Mouse (Mus musculus): Measurements from ENCODE around the gene Zdhhc17. TPM values are rescaled to one million over a fixed set of nuclear protein-coding genes. Genes with fewer than 3 reads are reported as not detected.

Gene Zdhhc17
- 47.9 and 50.6 TPM in 2 replicates for polyA plus RNA-seq (2016; fragmentation: Nextera tagmentation; extraction: Ambion mirVana)

GRCm38 (mm10) chr10:111009641-111010479, at the start of gene Zdhhc17:
TSS of gene Zdhhc17 (minus strand) at chr10:111010140.
- peak within 1 kb of the TSS; percentile 91 for H3K4me3 ChIP-seq
- peak within 1 kb of the TSS; percentile 98 for H3K9ac ChIP-seq (replicated peaks)
- H3K4me1 ChIP-seq = peaks cover 27% of the 10 kb centered on the region
- no peaks in the 10 kb centered on the region for H3K9me3 ChIP-seq
- H3K27ac ChIP-seq (replicated peaks) = peak within 1 kb of the TSS; percentile 100
- peak; percentile 91 for ATAC-seq (ENCODE audit: low FRiP score, low read depth)
- peak within 1 kb of the TSS; percentile 60 for H3K4me2 ChIP-seq (replicated peaks)
- under 1% methylated on average over 90 of the region's 112 CpGs for WGBS
- H3K36me3 ChIP-seq = no peaks in the 10 kb centered on the region
- H3K27me3 ChIP-seq = no peaks in the 10 kb centered on the region

- H3K9me3 ChIP-seq = no peaks in the 10 kb centered on the region
- no peak overlapping the region for H3K27ac ChIP-seq (replicated peaks)
- ATAC-seq (ENCODE audit: low FRiP score, low read depth) = peak; percentile 50; the same call in 1 of the 2 replicates
- H3K4me2 ChIP-seq (replicated peaks) = no peak overlapping the region
- H3K4me3 ChIP-seq = no peak overlapping the region
- WGBS = 49% methylated on average over 4 of the region's 4 CpGs
- H3K9ac ChIP-seq (replicated peaks) = no peak overlapping the region
- H3K4me1 ChIP-seq = peaks cover 11% of the 10 kb centered on the region
- H3K27me3 ChIP-seq = no peaks in the 10 kb centered on the region
- no peaks in the 10 kb centered on the region for H3K36me3 ChIP-seq
Observed at GRCm38 (mm10) chr10:111055770-111056169, 45.8 kb upstream of the Zdhhc17 start.

- no peak overlapping the region for H3K4me2 ChIP-seq (replicated peaks)
- no peaks in the 10 kb centered on the region for H3K9me3 ChIP-seq
- no peaks in the 10 kb centered on the region for H3K27me3 ChIP-seq
- 89% methylated on average over 3 of the region's 3 CpGs for WGBS
- peaks cover 11% of the 10 kb centered on the region for H3K4me1 ChIP-seq
- H3K9ac ChIP-seq (replicated peaks) = no peak overlapping the region
- ATAC-seq (ENCODE audit: low FRiP score, low read depth) = no peak
- no peak overlapping the region for H3K4me3 ChIP-seq
- H3K27ac ChIP-seq (replicated peaks) = no peak overlapping the region
- H3K36me3 ChIP-seq = no peaks in the 10 kb centered on the region
Observed at GRCm38 (mm10) chr10:111051606-111052005, 41.7 kb upstream of the Zdhhc17 start.

- Histone ChIP-seq H3K27ac (replicated peaks) (no peak overlapping the region), H3K27me3 (no peaks in the 10 kb centered on the region), H3K4me3 (no peak overlapping the region), H3K9ac (replicated peaks) (no peak overlapping the region), H3K36me3 (no peaks in the 10 kb centered on the region), H3K4me1 (peaks cover 6% of the 10 kb centered on the region), H3K9me3 (no peaks in the 10 kb centered on the region), H3K4me2 (replicated peaks) (no peak overlapping the region)
- WGBS = 83% methylated on average over 4 of the region's 4 CpGs
- ATAC-seq (ENCODE audit: low FRiP score, low read depth) = no peak
Observed at GRCm38 (mm10) chr10:111050511-111050910, 40.6 kb upstream of the Zdhhc17 start.

- 81% methylated on average over 3 of the region's 3 CpGs for WGBS
- Histone ChIP-seq H3K36me3 (no peaks in the 10 kb centered on the region), H3K4me1 (peaks cover 5% of the 10 kb centered on the region), H3K27ac (replicated peaks) (no peak overlapping the region), H3K4me2 (replicated peaks) (no peak overlapping the region), H3K27me3 (no peaks in the 10 kb centered on the region), H3K4me3 (no peak overlapping the region), H3K9ac (replicated peaks) (no peak overlapping the region), H3K9me3 (no peaks in the 10 kb centered on the region)
- ATAC-seq (ENCODE audit: low FRiP score, low read depth) = no peak
Observed at GRCm38 (mm10) chr10:111050061-111050460, 40.1 kb upstream of the Zdhhc17 start.

GRCm38 (mm10) chr10:111047895-111048294, 38.0 kb upstream of the Zdhhc17 start:
- peaks cover 11% of the 10 kb centered on the region; the same call in 1 of the 2 replicates for H3K9me3 ChIP-seq
- no peak overlapping the region for H3K27ac ChIP-seq (replicated peaks)
- H3K36me3 ChIP-seq = no peaks in the 10 kb centered on the region
- 86% methylated on average over 7 of the region's 7 CpGs for WGBS
- H3K4me3 ChIP-seq = no peak overlapping the region
- no peak overlapping the region for H3K9ac ChIP-seq (replicated peaks)
- no peaks in the 10 kb centered on the region for H3K4me1 ChIP-seq
- no peak overlapping the region for H3K4me2 ChIP-seq (replicated peaks)
- H3K27me3 ChIP-seq = no peaks in the 10 kb centered on the region
- no peak for ATAC-seq (ENCODE audit: low FRiP score, low read depth)

GRCm38 (mm10) chr10:111040078-111040656, 30.2 kb upstream of the Zdhhc17 start:
- ATAC-seq (ENCODE audit: low FRiP score, low read depth) = no peak
- Histone ChIP-seq H3K9ac (replicated peaks) (no peak overlapping the region), H3K4me3 (no peak overlapping the region), H3K27me3 (no peaks in the 10 kb centered on the region), H3K4me1 (no peaks in the 10 kb centered on the region), H3K36me3 (no peaks in the 10 kb centered on the region), H3K27ac (replicated peaks) (no peak overlapping the region), H3K4me2 (replicated peaks) (no peak overlapping the region), H3K9me3 (peaks cover 11% of the 10 kb centered on the region; the same call in 1 of the 2 replicates)
- WGBS = 87% methylated on average over 7 of the region's 7 CpGs

GRCm38 (mm10) chr10:111036851-111037250, 26.9 kb upstream of the Zdhhc17 start:
- Histone ChIP-seq H3K4me1 (no peaks in the 10 kb centered on the region), H3K9me3 (no peaks in the 10 kb centered on the region), H3K4me2 (replicated peaks) (no peak overlapping the region), H3K9ac (replicated peaks) (no peak overlapping the region), H3K36me3 (no peaks in the 10 kb centered on the region), H3K27ac (replicated peaks) (no peak overlapping the region), H3K4me3 (no peak overlapping the region), H3K27me3 (no peaks in the 10 kb centered on the region)
- ATAC-seq (ENCODE audit: low FRiP score, low read depth) = no peak
- WGBS = 76% methylated on average over 1 of the region's 1 CpGs

- H3K4me2 ChIP-seq (replicated peaks) = no peak overlapping the region
Observed at GRCm38 (mm10) chr10:111035134-111035533, 25.2 kb upstream of the Zdhhc17 start.

GRCm38 (mm10) chr10:111031511-111032365, 21.8 kb upstream of the Zdhhc17 start:
- WGBS = 34% methylated on average over 20 of the region's 20 CpGs
- Histone ChIP-seq H3K4me3 (peak overlapping the region; percentile 14; the same call in 1 of the 2 replicates), H3K9ac (replicated peaks) (no peak overlapping the region), H3K27me3 (no peaks in the 10 kb centered on the region), H3K27ac (replicated peaks) (no peak overlapping the region), H3K9me3 (no peaks in the 10 kb centered on the region), H3K36me3 (no peaks in the 10 kb centered on the region), H3K4me1 (no peaks in the 10 kb centered on the region), H3K4me2 (replicated peaks) (peak overlapping the region; percentile 48)
- no peak for ATAC-seq (ENCODE audit: low FRiP score, low read depth)

More at GRCm38 (mm10) chr10:111035134-111035533, 25.2 kb upstream of the Zdhhc17 start:
- no peak overlapping the region for H3K4me3 ChIP-seq
- no peak overlapping the region for H3K27ac ChIP-seq (replicated peaks)
- no peaks in the 10 kb centered on the region for H3K36me3 ChIP-seq
- no peaks in the 10 kb centered on the region for H3K27me3 ChIP-seq
- no peak for ATAC-seq (ENCODE audit: low FRiP score, low read depth)
- H3K9me3 ChIP-seq = no peaks in the 10 kb centered on the region
- 85% methylated on average over 1 of the region's 1 CpGs for WGBS
- H3K9ac ChIP-seq (replicated peaks) = no peak overlapping the region
- no peaks in the 10 kb centered on the region for H3K4me1 ChIP-seq

GRCm38 (mm10) chr10:111030845-111031244, 20.9 kb upstream of the Zdhhc17 start:
- no peak for ATAC-seq (ENCODE audit: low FRiP score, low read depth)
- Histone ChIP-seq H3K27ac (replicated peaks) (no peak overlapping the region), H3K36me3 (no peaks in the 10 kb centered on the region), H3K4me3 (no peak overlapping the region), H3K4me2 (replicated peaks) (no peak overlapping the region), H3K9me3 (no peaks in the 10 kb centered on the region), H3K4me1 (no peaks in the 10 kb centered on the region), H3K9ac (replicated peaks) (no peak overlapping the region), H3K27me3 (no peaks in the 10 kb centered on the region)
- 88% methylated on average over 2 of the region's 2 CpGs for WGBS

Data from midbrain, embryonic 12.5 days (tissue).